Mouse (Mus musculus) macrophage (primary cell): ENCODE results near the gene Fam241b. TPM values are rescaled to one million over a fixed set of nuclear protein-coding genes. Genes with fewer than 3 reads are reported as not detected.

Experiments used
- H3K27ac ChIP-seq: fragments of 350-480 bp; formaldehyde crosslinking; 2 replicates; pipeline ENCODE4 v1.9.0; 2021
- H3K36me3 ChIP-seq: fragments of 350-480 bp; formaldehyde crosslinking; 2 replicates; pipeline ENCODE4 v1.9.0; 2021; ENCODE audit errors: inconsistent target
- H3K4me3 ChIP-seq: fragments of 350-480 bp; formaldehyde crosslinking; 2 replicates; pipeline ENCODE4 v1.9.0; 2021; ENCODE audit errors: inconsistent target
- H3K79me2 ChIP-seq: fragments of 350-480 bp; formaldehyde crosslinking; 2 replicates; pipeline ENCODE4 v1.9.0; 2021; ENCODE audit errors: inconsistent target
- WGBS: methylation state at CpG from one replicate; pipeline ENCODE4 v1.1.7; 2026; ENCODE audit warnings: inconsistent platforms; ENCODE audit not compliant: missing documents; 5-methylcytosine and 5-hydroxymethylcytosine counted together
- polyA plus RNA-seq: library from polyadenylated mRNA; stranded (reverse); fragments of 250-400 nt; gene quantifications from 3 replicates; pipeline ENCODE4 v1.2.4, GENCODE M21; 2018; ENCODE audit warnings: inconsistent platforms
- total RNA-seq, 78 experiments: library from RNA; depleted of rRNA; stranded (reverse); fragments of 250-400 nt; gene quantifications; 1 replicate in 9 of 78; 2 replicates in 24 of 78; 3 replicates in 43 of 78; 4 replicates in 2 of 78; pipeline ENCODE4 v1.2.4; 2018; ENCODE audit warnings: inconsistent platforms in 56 of 78

The Fam241b gene
- not detected for total RNA-seq (2018; cell fraction: chromatin; rRNA removed)
- under 1 TPM in 1 of 26 experiments, not detected in 25; 0.10 TPM for total RNA-seq (2018; cell fraction: cytosol; rRNA removed)
- not detected for total RNA-seq (2018; cell fraction: nucleus; rRNA removed)
- polyA plus RNA-seq = not detected in 3 replicates

- Histone ChIP-seq H3K4me3 (no peak within 1 kb of the TSS), H3K36me3 (no peaks in the 10 kb centered on the region), H3K79me2 (no peaks in the 10 kb centered on the region), H3K27ac (no peak within 1 kb of the TSS)
- whole genome bisulfite sequencing = 61% methylated on average over 8 of the region's 8 CpGs
Measured at GRCm38 (mm10) chr10:62143820-62144219, at the start of gene Fam241b. Gene Fam241b (minus strand): TSS chr10:62143920.

GRCm38 (mm10) chr10:62192701-62193157 lies 49.0 kb upstream of the Fam241b start:
- WGBS = 67% methylated on average over 9 of the region's 9 CpGs
- no peaks in the 10 kb centered on the region for H3K36me3 ChIP-seq

GRCm38 (mm10) chr10:62190821-62191220 lies 47.1 kb upstream of the Fam241b start:
- Histone ChIP-seq H3K79me2 (no peaks in the 10 kb centered on the region), H3K36me3 (no peaks in the 10 kb centered on the region), H3K4me3 (no peak overlapping the region), H3K27ac (no peak overlapping the region)
- WGBS = 90% methylated on average over 7 of the region's 7 CpGs

More at GRCm38 (mm10) chr10:62192701-62193157, 49.0 kb upstream of the Fam241b start:
- H3K79me2 ChIP-seq = no peaks in the 10 kb centered on the region
- no peak overlapping the region for H3K27ac ChIP-seq
- no peak overlapping the region for H3K4me3 ChIP-seq

- Histone ChIP-seq H3K36me3 (no peaks in the 10 kb centered on the region), H3K79me2 (no peaks in the 10 kb centered on the region), H3K4me3 (no peak overlapping the region), H3K27ac (no peak overlapping the region)
- WGBS = 7% methylated on average over 4 of the region's 4 CpGs
Measured at GRCm38 (mm10) chr10:62189910-62190309, 46.2 kb upstream of the Fam241b start.

- no peaks in the 10 kb centered on the region for H3K79me2 ChIP-seq
- 54% methylated on average over 3 of the region's 3 CpGs for WGBS
- H3K27ac ChIP-seq = no peak overlapping the region
- H3K4me3 ChIP-seq = no peak overlapping the region
- no peaks in the 10 kb centered on the region for H3K36me3 ChIP-seq
Measured at GRCm38 (mm10) chr10:62189303-62189702, 45.6 kb upstream of the Fam241b start.

- Histone ChIP-seq H3K79me2 (no peaks in the 10 kb centered on the region), H3K4me3 (no peak overlapping the region), H3K36me3 (no peaks in the 10 kb centered on the region), H3K27ac (no peak overlapping the region)
- 25% methylated on average over 7 of the region's 7 CpGs for whole genome bisulfite sequencing
Measured at GRCm38 (mm10) chr10:62186882-62187281, 43.2 kb upstream of the Fam241b start.

GRCm38 (mm10) chr10:62183053-62183452 lies 39.3 kb upstream of the Fam241b start:
- WGBS = 2% methylated on average over 10 of the region's 10 CpGs
- no peak overlapping the region for H3K27ac ChIP-seq

GRCm38 (mm10) chr10:62182471-62183014 lies 38.8 kb upstream of the Fam241b start:
- Histone ChIP-seq H3K36me3 (no peaks in the 10 kb centered on the region), H3K79me2 (no peaks in the 10 kb centered on the region), H3K4me3 (no peak overlapping the region), H3K27ac (no peak overlapping the region)
- 39% methylated on average over 6 of the region's 6 CpGs for WGBS

More at GRCm38 (mm10) chr10:62183053-62183452, 39.3 kb upstream of the Fam241b start:
- Histone ChIP-seq H3K36me3 (no peaks in the 10 kb centered on the region), H3K79me2 (no peaks in the 10 kb centered on the region), H3K4me3 (no peak overlapping the region)

- no peaks in the 10 kb centered on the region for H3K79me2 ChIP-seq
- no peaks in the 10 kb centered on the region for H3K36me3 ChIP-seq
- no peak overlapping the region for H3K27ac ChIP-seq
- WGBS = 70% methylated on average over 3 of the region's 3 CpGs
- H3K4me3 ChIP-seq = no peak overlapping the region
Measured at GRCm38 (mm10) chr10:62181701-62182100, 38.0 kb upstream of the Fam241b start.

GRCm38 (mm10) chr10:62179944-62180343 lies 36.2 kb upstream of the Fam241b start:
- WGBS = 92% methylated on average over 2 of the region's 3 CpGs
- Histone ChIP-seq H3K79me2 (no peaks in the 10 kb centered on the region), H3K27ac (no peak overlapping the region), H3K36me3 (no peaks in the 10 kb centered on the region), H3K4me3 (no peak overlapping the region)

GRCm38 (mm10) chr10:62174533-62175313 lies 31.0 kb upstream of the Fam241b start:
- WGBS = 88% methylated on average over 15 of the region's 15 CpGs
- Histone ChIP-seq H3K4me3 (no peak overlapping the region), H3K79me2 (no peaks in the 10 kb centered on the region), H3K36me3 (no peaks in the 10 kb centered on the region), H3K27ac (no peak overlapping the region)

GRCm38 (mm10) chr10:62173941-62174448 lies 30.3 kb upstream of the Fam241b start:
- Histone ChIP-seq H3K27ac (no peak overlapping the region), H3K4me3 (no peak overlapping the region), H3K36me3 (no peaks in the 10 kb centered on the region), H3K79me2 (no peaks in the 10 kb centered on the region)
- 85% methylated on average over 7 of the region's 9 CpGs for WGBS

GRCm38 (mm10) chr10:62172841-62173553 lies 29.3 kb upstream of the Fam241b start:
- Histone ChIP-seq H3K79me2 (no peaks in the 10 kb centered on the region), H3K4me3 (no peak overlapping the region), H3K27ac (no peak overlapping the region), H3K36me3 (no peaks in the 10 kb centered on the region)
- 58% methylated on average over 9 of the region's 9 CpGs for WGBS

GRCm38 (mm10) chr10:62162410-62162809 lies 18.7 kb upstream of the Fam241b start:
- Histone ChIP-seq H3K4me3 (no peak overlapping the region), H3K27ac (no peak overlapping the region), H3K36me3 (no peaks in the 10 kb centered on the region), H3K79me2 (no peaks in the 10 kb centered on the region)
- 29% methylated on average over 10 of the region's 10 CpGs for WGBS
